Mouse (Mus musculus) olfactory bulb, adult 2 months (tissue): Measurements from ENCODE around the gene Zfp37.

ENCODE experiments used
- CTCF ChIP-seq: fragments of 200-500 bp; IDR thresholded peaks from 2 replicates; pipeline ENCODE4 v1.5.1; 2012; ENCODE audit warnings: low read depth, mild to moderate bottlenecking, low read length, moderate library complexity; ENCODE audit not compliant: insufficient read depth
- POLR2A ChIP-seq: fragments of 200-500 bp; IDR thresholded peaks from 2 replicates; pipeline ENCODE4 v1.6.1; 2012; ENCODE audit warnings: mild to moderate bottlenecking, low read depth, low read length, moderate library complexity; ENCODE audit not compliant: insufficient read depth

DNA sequence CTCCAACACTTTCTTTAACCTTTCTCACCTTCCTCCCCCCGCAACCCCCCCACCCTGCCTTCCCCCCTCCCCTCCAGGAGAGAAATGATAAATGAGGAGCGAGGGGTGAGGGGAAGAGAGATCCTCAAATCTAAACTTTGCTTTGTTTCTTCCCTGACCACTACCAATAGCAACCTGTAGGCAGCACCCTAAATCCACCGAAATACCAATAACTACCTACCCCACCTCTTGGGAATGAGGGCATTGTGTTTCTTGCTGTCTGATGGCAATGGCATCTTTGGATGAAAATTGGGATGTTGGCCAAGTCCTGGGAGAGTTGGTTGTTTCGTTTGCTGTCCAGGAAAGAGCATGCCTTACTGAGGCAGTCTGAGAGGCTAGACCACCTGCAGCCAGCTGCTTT lies 20.8 kb downstream of the Zfp37 start:
- TF ChIP-seq CTCF = no peak
- no peak for TF ChIP-seq POLR2A
